Mouse (Mus musculus) erythroblast, embryonic 14.5 days (primary cell): ENCODE results near the gene Tex14. TPM values are rescaled to one million over a fixed set of nuclear protein-coding genes. Genes with fewer than 3 reads are reported as not detected.

Source experiments
- H3K27me3 ChIP-seq: 2 replicates; pipeline ENCODE4 v1.6.1; 2012; ENCODE audit warnings: inconsistent platforms; ENCODE audit not compliant: control insufficient read depth
- H3K36me3 ChIP-seq: 2 replicates; pipeline ENCODE4 v1.6.1; 2012; ENCODE audit warnings: mild to moderate bottlenecking, inconsistent platforms; ENCODE audit not compliant: control insufficient read depth
- H3K4me1 ChIP-seq: 2 replicates; pipeline ENCODE4 v1.6.1; 2012; ENCODE audit warnings: inconsistent platforms; ENCODE audit not compliant: control insufficient read depth
- H3K4me3 ChIP-seq: replicated peaks from 2 replicates; pipeline ENCODE3; 2012; ENCODE audit warnings: moderate library complexity, mild to moderate bottlenecking, inconsistent platforms
- H3K9me3 ChIP-seq: 2 replicates; pipeline ENCODE4 v1.6.1; 2012; ENCODE audit warnings: low read length, inconsistent platforms, mixed read lengths; ENCODE audit not compliant: control insufficient read depth
- GATA1 ChIP-seq: IDR thresholded peaks from 2 replicates; pipeline ENCODE4 v1.6.1; 2012; ENCODE audit warnings: low read length, inconsistent platforms, mixed read lengths
- TAL1 ChIP-seq: IDR thresholded peaks from 3 replicates; pipeline ENCODE4 v1.6.1; 2012; ENCODE audit warnings: low read length, inconsistent platforms, mixed read lengths
- polyA plus RNA-seq: library from polyadenylated mRNA; stranded (reverse); fragments of >175 nt; gene quantifications from 2 replicates; pipeline ENCODE4 v1.2.3, GENCODE M21; 2012

Gene Tex14
- polyA plus RNA-seq, 1 experiment = not detected

- peaks cover 94% of the 10 kb centered on the region for H3K36me3 ChIP-seq
- TF ChIP-seq TAL1 = no peak
- TF ChIP-seq GATA1 = no peak
- no peaks in the 10 kb centered on the region for H3K27me3 ChIP-seq
- H3K9me3 ChIP-seq = no peaks in the 10 kb centered on the region
- H3K4me3 ChIP-seq = no peak overlapping the region
- peaks cover 14% of the 10 kb centered on the region for H3K4me1 ChIP-seq
Measured at GRCm38 (mm10) chr11:87600322-87600853, 195.5 kb downstream of the Tex14 start.

- no peaks in the 10 kb centered on the region for H3K27me3 ChIP-seq
- H3K4me1 ChIP-seq = no peaks in the 10 kb centered on the region; the same call in 1 of the 2 replicates
- H3K9me3 ChIP-seq = no peaks in the 10 kb centered on the region
- TF ChIP-seq TAL1 (no peak), GATA1 (no peak)
- no peak overlapping the region for H3K4me3 ChIP-seq
- H3K36me3 ChIP-seq = peaks cover 100% of the 10 kb centered on the region
Measured at GRCm38 (mm10) chr11:87602234-87602633, 197.4 kb downstream of the Tex14 start.

DNA sequence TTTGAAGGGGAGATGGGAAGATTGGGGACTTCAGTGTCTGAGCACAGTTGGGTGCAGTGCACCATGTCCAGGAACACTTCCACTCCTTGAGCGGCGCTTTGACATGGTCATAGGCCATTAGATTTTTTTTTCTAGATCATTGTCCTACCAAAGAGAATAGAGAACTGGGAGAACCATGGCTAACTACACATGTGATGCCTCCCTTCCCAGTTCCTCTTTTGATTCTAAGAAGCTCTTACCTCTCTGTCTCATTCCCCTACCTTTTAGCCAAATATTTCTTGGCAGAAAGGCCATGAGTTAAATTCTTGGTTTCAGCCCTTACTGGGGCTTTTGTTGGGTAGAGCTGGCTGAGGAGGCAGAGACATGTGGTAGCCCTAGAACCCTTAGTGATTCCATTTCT is 198.7 kb downstream of the Tex14 start:
- peaks cover 100% of the 10 kb centered on the region for H3K36me3 ChIP-seq

More for the DNA sequence above, 198.7 kb downstream of the Tex14 start:
- Histone ChIP-seq H3K4me3 (no peak overlapping the region), H3K27me3 (no peaks in the 10 kb centered on the region), H3K9me3 (no peaks in the 10 kb centered on the region), H3K4me1 (no peaks in the 10 kb centered on the region; the same call in 1 of the 2 replicates)
- TF ChIP-seq TAL1 = no peak
- TF ChIP-seq GATA1 = no peak

Other genes with a start within 250 kb of the Tex14 start
- 0.30 and 0.32 TPM in 2 replicates for gene Ppm1e, start 46.0 kb upstream of the Tex14 start, polyA plus RNA-seq
- 0.73 and 0.96 TPM in 2 replicates for gene Rad51c, start 111 bp upstream of the Tex14 start, polyA plus RNA-seq
- not detected in 2 replicates for gene Gm11492, start 161.6 kb downstream of the Tex14 start, polyA plus RNA-seq
- gene Sept4, start 163.8 kb downstream of the Tex14 start, polyA plus RNA-seq = 0.08 and 0.09 TPM in 2 replicates
- gene Mtmr4, start 187.1 kb downstream of the Tex14 start, polyA plus RNA-seq = 0.20 and 0.53 TPM in 2 replicates
- gene Hsf5, start 212.1 kb downstream of the Tex14 start, polyA plus RNA-seq = not detected in 2 replicates